Mouse (Mus musculus): ENCODE data around the gene Bahcc1. TPM values are rescaled to one million over a fixed set of nuclear protein-coding genes. Genes with fewer than 3 reads are reported as not detected.
A peak's percentile ranks its signal among the peaks of the same experiment; 100 is the strongest.

Bahcc1 gene
- polyA plus RNA-seq, 1 experiment from 2014 or later = 8.8 TPM

DNA sequence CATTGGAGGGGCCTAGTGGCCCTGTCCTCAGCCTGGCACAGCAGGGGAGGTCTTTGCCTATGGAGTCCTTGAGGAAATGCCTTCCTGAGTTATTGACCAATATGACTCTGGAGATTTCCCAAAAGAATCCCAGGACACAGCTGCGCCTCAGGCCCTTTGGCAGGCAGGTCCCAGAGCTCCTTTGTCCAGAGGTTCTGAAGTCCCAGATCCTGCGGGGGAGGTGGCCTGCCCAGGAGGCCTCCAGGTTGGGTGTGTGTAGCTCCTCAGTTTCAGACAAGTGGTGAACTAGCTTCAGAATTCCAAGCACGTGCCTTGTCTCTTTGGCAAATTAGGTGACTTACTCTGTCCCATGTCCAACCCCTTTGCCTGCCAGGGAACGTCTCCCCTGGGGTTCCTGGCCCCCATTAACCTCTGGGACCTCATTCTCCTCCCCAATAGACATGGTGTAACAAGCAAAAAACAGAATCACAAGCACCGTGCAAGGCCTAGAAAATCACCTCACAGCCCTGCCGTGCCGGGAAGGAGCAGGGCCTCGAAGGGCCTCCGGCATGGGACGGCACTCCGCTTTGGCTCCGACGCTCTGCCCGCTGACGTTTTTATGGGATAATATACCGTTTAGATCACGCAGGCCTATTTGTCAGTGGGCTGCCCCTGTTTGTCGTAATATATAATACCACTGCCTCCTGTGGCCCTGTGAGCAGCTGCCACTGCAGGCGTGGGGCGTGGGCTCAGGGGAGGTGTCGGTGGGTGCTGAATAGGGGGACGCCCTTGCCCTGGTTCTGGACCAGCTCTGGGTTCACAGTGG lies 10.2 kb downstream of the Bahcc1 start:
- H3K4me3 ChIP-seq (ENCODE audit: low read depth, low read length) = no peak overlapping the region
- no peak overlapping the region for H3K9ac ChIP-seq (ENCODE audit: low read depth, low read length)
- H3K4me1 ChIP-seq (replicated peaks; ENCODE audit: control insufficient read depth, insufficient read depth, low read length) = peaks cover 50% of the 10 kb centered on the region
- no peak overlapping the region; the same call in 1 of the 2 replicates for H3K4me2 ChIP-seq
- DNase-seq (ENCODE audit: low spot score) = no peak
- H3K36me3 ChIP-seq (ENCODE audit: control insufficient read depth, insufficient read depth, low read length) = no peaks in the 10 kb centered on the region
- no peak overlapping the region for H3K27ac ChIP-seq (ENCODE audit: low read depth, low read length)
- WGBS = 73% methylated on average over 22 of the region's 22 CpGs
- ATAC-seq (replicated peaks; ENCODE audit: low FRiP score) = no peak
- H3K9me3 ChIP-seq (ENCODE audit: control insufficient read depth, low read length) = no peaks in the 10 kb centered on the region
- peaks cover 14% of the 10 kb centered on the region for H3K27me3 ChIP-seq (replicated peaks; ENCODE audit: control insufficient read depth, insufficient read depth, low read length)

DNA sequence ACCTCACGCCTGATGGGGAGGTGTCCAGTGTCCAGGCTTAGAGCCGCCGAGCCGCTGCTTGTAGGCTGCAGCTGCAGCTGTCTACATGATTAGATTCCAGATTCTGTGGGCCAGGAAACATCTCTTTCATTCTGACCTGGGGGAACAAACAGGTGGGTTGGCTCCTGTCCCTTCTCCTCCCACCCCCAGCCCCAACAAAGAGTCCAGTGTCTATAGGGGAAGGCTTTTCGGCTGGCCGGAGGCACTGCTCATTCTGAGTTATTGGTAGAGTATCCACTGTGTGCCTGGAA lies 10.7 kb downstream of the Bahcc1 start:
- no peak for ATAC-seq (replicated peaks; ENCODE audit: low FRiP score)
- Histone ChIP-seq H3K9ac (ENCODE audit: low read depth, low read length) (no peak overlapping the region), H3K27ac (ENCODE audit: low read depth, low read length) (no peak overlapping the region), H3K4me1 (replicated peaks; ENCODE audit: control insufficient read depth, insufficient read depth, low read length) (peaks cover 48% of the 10 kb centered on the region), H3K36me3 (ENCODE audit: control insufficient read depth, insufficient read depth, low read length) (no peaks in the 10 kb centered on the region), H3K4me3 (ENCODE audit: low read depth, low read length) (no peak overlapping the region), H3K4me2 (no peak overlapping the region; the same call in 1 of the 2 replicates), H3K9me3 (ENCODE audit: control insufficient read depth, low read length) (no peaks in the 10 kb centered on the region), H3K27me3 (replicated peaks; ENCODE audit: control insufficient read depth, insufficient read depth, low read length) (peaks cover 11% of the 10 kb centered on the region)
- 73% methylated on average over 6 of the region's 6 CpGs for WGBS
- no peak for DNase-seq (ENCODE audit: low spot score)

- H3K27ac ChIP-seq (ENCODE audit: low read depth, low read length) = 0 out of 2 replicates have a peak overlapping the region, but pooled peaks have one; percentile 30
- WGBS = 77% methylated on average over 10 of the region's 10 CpGs
- H3K4me3 ChIP-seq (ENCODE audit: low read depth, low read length) = no peak overlapping the region
- H3K9ac ChIP-seq (ENCODE audit: low read depth, low read length) = no peak overlapping the region
- H3K4me2 ChIP-seq = no peak overlapping the region
- H3K4me1 ChIP-seq (replicated peaks; ENCODE audit: control insufficient read depth, insufficient read depth, low read length) = peaks cover 41% of the 10 kb centered on the region
- DNase-seq (ENCODE audit: low spot score) (no peak), ATAC-seq (replicated peaks; ENCODE audit: low FRiP score) (no peak)
- no peaks in the 10 kb centered on the region for H3K9me3 ChIP-seq (ENCODE audit: control insufficient read depth, low read length)
- no peaks in the 10 kb centered on the region for H3K36me3 ChIP-seq (ENCODE audit: control insufficient read depth, insufficient read depth, low read length)
- no peaks in the 10 kb centered on the region for H3K27me3 ChIP-seq (replicated peaks; ENCODE audit: control insufficient read depth, insufficient read depth, low read length)
Measured at GRCm38 (mm10) chr11:120248160-120248793, 15.5 kb downstream of the Bahcc1 start.

DNA sequence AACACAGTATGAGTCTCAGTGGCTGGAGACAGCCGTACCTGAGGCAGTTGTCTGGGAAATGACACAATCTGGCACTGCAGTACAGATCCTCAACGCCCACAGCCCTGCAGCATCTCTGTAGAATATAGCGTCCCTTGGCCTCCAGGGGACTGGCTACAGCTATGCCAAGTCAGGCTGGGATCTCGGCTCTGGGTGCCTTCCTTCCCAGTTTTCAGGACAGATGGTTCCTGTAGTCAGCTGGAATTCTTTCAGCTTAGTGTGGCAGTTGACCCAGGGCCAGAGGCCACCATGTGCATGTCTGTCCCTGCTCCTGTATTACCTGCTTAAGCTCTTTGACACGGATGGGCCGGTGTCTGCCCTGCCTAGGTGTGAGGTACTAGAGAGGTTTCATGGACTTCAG lies 16.2 kb downstream of the Bahcc1 start:
- Histone ChIP-seq H3K9ac (ENCODE audit: low read depth, low read length) (no peak overlapping the region), H3K4me2 (no peak overlapping the region), H3K9me3 (ENCODE audit: control insufficient read depth, low read length) (no peaks in the 10 kb centered on the region), H3K36me3 (ENCODE audit: control insufficient read depth, insufficient read depth, low read length) (no peaks in the 10 kb centered on the region), H3K4me3 (ENCODE audit: low read depth, low read length) (no peak overlapping the region), H3K4me1 (replicated peaks; ENCODE audit: control insufficient read depth, insufficient read depth, low read length) (peaks cover 37% of the 10 kb centered on the region), H3K27me3 (replicated peaks; ENCODE audit: control insufficient read depth, insufficient read depth, low read length) (no peaks in the 10 kb centered on the region), H3K27ac (ENCODE audit: low read depth, low read length) (no peak overlapping the region)
- no peak for ATAC-seq (replicated peaks; ENCODE audit: low FRiP score)
- WGBS = 87% methylated on average over 6 of the region's 6 CpGs
- DNase-seq (ENCODE audit: low spot score) = no peak

GRCm38 (mm10) chr11:120250991-120251949 lies 18.5 kb downstream of the Bahcc1 start:
- Histone ChIP-seq H3K36me3 (ENCODE audit: control insufficient read depth, insufficient read depth, low read length) (no peaks in the 10 kb centered on the region), H3K9me3 (ENCODE audit: control insufficient read depth, low read length) (no peaks in the 10 kb centered on the region), H3K27ac (ENCODE audit: low read depth, low read length) (no peak overlapping the region), H3K4me2 (no peak overlapping the region), H3K4me1 (replicated peaks; ENCODE audit: control insufficient read depth, insufficient read depth, low read length) (peaks cover 50% of the 10 kb centered on the region), H3K27me3 (replicated peaks; ENCODE audit: control insufficient read depth, insufficient read depth, low read length) (no peaks in the 10 kb centered on the region), H3K9ac (ENCODE audit: low read depth, low read length) (no peak overlapping the region), H3K4me3 (ENCODE audit: low read depth, low read length) (no peak overlapping the region)
- DNase-seq (ENCODE audit: low spot score) (no peak), ATAC-seq (replicated peaks; ENCODE audit: low FRiP score) (no peak)
- WGBS = 59% methylated on average over 18 of the region's 18 CpGs

DNA sequence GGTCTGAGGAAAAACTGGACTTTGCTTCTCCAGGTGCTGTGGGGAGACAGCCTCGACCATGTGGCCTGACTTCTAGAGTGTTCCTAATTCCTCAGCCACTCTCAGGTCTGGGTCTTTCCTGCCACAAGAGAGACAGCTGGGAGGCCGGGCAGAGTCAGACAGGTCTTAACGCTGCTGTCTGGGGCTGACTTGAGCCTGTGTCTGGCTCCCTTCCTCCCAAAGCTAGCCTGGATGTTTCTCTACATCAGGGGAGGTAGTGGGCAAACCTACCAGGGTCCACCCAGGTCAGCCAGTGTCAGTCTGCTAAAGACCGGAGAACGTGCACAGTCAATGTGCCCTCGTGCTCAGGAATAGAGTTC lies 19.2 kb downstream of the Bahcc1 start:
- H3K27ac ChIP-seq (ENCODE audit: low read depth, low read length) = peak overlapping the region; percentile 32; the same call in 1 of the 2 replicates
- no peak for ATAC-seq (replicated peaks; ENCODE audit: low FRiP score)
- 52% methylated on average over 6 of the region's 6 CpGs for WGBS
- H3K9me3 ChIP-seq (ENCODE audit: control insufficient read depth, low read length) = no peaks in the 10 kb centered on the region
- DNase-seq (ENCODE audit: low spot score) = no peak
- H3K9ac ChIP-seq (ENCODE audit: low read depth, low read length) = no peak overlapping the region
- H3K4me2 ChIP-seq = no peak overlapping the region
- H3K36me3 ChIP-seq (ENCODE audit: control insufficient read depth, insufficient read depth, low read length) = no peaks in the 10 kb centered on the region
- H3K4me3 ChIP-seq (ENCODE audit: low read depth, low read length) = no peak overlapping the region
- peaks cover 51% of the 10 kb centered on the region for H3K4me1 ChIP-seq (replicated peaks; ENCODE audit: control insufficient read depth, insufficient read depth, low read length)
- no peaks in the 10 kb centered on the region for H3K27me3 ChIP-seq (replicated peaks; ENCODE audit: control insufficient read depth, insufficient read depth, low read length)

- Histone ChIP-seq H3K27me3 (replicated peaks; ENCODE audit: control insufficient read depth, insufficient read depth, low read length) (no peaks in the 10 kb centered on the region), H3K9me3 (ENCODE audit: control insufficient read depth, low read length) (no peaks in the 10 kb centered on the region), H3K9ac (ENCODE audit: low read depth, low read length) (no peak overlapping the region), H3K4me3 (ENCODE audit: low read depth, low read length) (no peak overlapping the region), H3K4me2 (no peak overlapping the region), H3K27ac (ENCODE audit: low read depth, low read length) (peak overlapping the region; percentile 32; the same call in 1 of the 2 replicates), H3K4me1 (replicated peaks; ENCODE audit: control insufficient read depth, insufficient read depth, low read length) (peaks cover 54% of the 10 kb centered on the region), H3K36me3 (ENCODE audit: control insufficient read depth, insufficient read depth, low read length) (no peaks in the 10 kb centered on the region)
- no peak for DNase-seq (ENCODE audit: low spot score)
- ATAC-seq (replicated peaks; ENCODE audit: low FRiP score) = no peak
- 45% methylated on average over 5 of the region's 5 CpGs for WGBS
Measured at GRCm38 (mm10) chr11:120252398-120252797, 19.7 kb downstream of the Bahcc1 start.

- 65% methylated on average over 12 of the region's 12 CpGs for whole genome bisulfite sequencing
- ATAC-seq (replicated peaks; ENCODE audit: low FRiP score) (no peak), DNase-seq (ENCODE audit: low spot score) (no peak)
- Histone ChIP-seq H3K4me3 (ENCODE audit: low read depth, low read length) (no peak overlapping the region), H3K9ac (ENCODE audit: low read depth, low read length) (no peak overlapping the region), H3K4me2 (no peak overlapping the region), H3K27me3 (replicated peaks; ENCODE audit: control insufficient read depth, insufficient read depth, low read length) (no peaks in the 10 kb centered on the region), H3K4me1 (replicated peaks; ENCODE audit: control insufficient read depth, insufficient read depth, low read length) (peaks cover 50% of the 10 kb centered on the region), H3K27ac (ENCODE audit: low read depth, low read length) (no peak overlapping the region), H3K36me3 (ENCODE audit: control insufficient read depth, insufficient read depth, low read length) (no peaks in the 10 kb centered on the region), H3K9me3 (ENCODE audit: control insufficient read depth, low read length) (no peaks in the 10 kb centered on the region)
Measured at GRCm38 (mm10) chr11:120252843-120253645, 20.3 kb downstream of the Bahcc1 start.

Measured in liver, embryonic 11.5 days (tissue).